Mouse (Mus musculus): ENCODE data around the gene Slc46a3. TPM values are rescaled to one million over a fixed set of nuclear protein-coding genes. Genes with fewer than 3 reads are reported as not detected.

Slc46a3 gene
- polyA plus RNA-seq, 1 experiment from 2014 or later: 3.5 TPM

GRCm38 (mm10) chr5:147893766-147894454, 705 bp downstream of the Slc46a3 start:
- H3K4me1 ChIP-seq: peaks cover 26% of the 10 kb centered on the region
- no peak for ATAC-seq (ENCODE audit: extremely low read depth, insufficient number of reproducible peaks, low FRiP score, low TSS enrichment)
- peak overlapping the region; percentile 84 for H3K4me2 ChIP-seq
- H3K9ac ChIP-seq: peak overlapping the region; percentile 85
- no peaks in the 10 kb centered on the region for H3K36me3 ChIP-seq
- H3K27me3 ChIP-seq (replicated peaks): peaks cover 3% of the 10 kb centered on the region; the same call in 1 of the 2 replicates
- peak overlapping the region; percentile 67; the same call in 1 of the 2 replicates for H3K27ac ChIP-seq (replicated peaks)
- no peaks in the 10 kb centered on the region for H3K9me3 ChIP-seq
- H3K4me3 ChIP-seq: peak overlapping the region; percentile 81
- 2% methylated on average over 25 of the region's 25 CpGs for WGBS

GRCm38 (mm10) chr5:147893143-147893542, 1.5 kb downstream of the Slc46a3 start:
- 6% methylated on average over 9 of the region's 9 CpGs for WGBS
- no peak for ATAC-seq (ENCODE audit: extremely low read depth, insufficient number of reproducible peaks, low FRiP score, low TSS enrichment)

GRCm38 (mm10) chr5:147892735-147893134, 1.9 kb downstream of the Slc46a3 start:
- H3K4me2 ChIP-seq: peak overlapping the region; percentile 84
- no peaks in the 10 kb centered on the region for H3K9me3 ChIP-seq
- peaks cover 3% of the 10 kb centered on the region; the same call in 1 of the 2 replicates for H3K27me3 ChIP-seq (replicated peaks)
- peak overlapping the region; percentile 47; the same call in 1 of the 2 replicates for H3K9ac ChIP-seq
- no peak for ATAC-seq (ENCODE audit: extremely low read depth, insufficient number of reproducible peaks, low FRiP score, low TSS enrichment)
- peaks cover 32% of the 10 kb centered on the region for H3K4me1 ChIP-seq
- H3K4me3 ChIP-seq: peak overlapping the region; percentile 81
- H3K27ac ChIP-seq (replicated peaks): peak overlapping the region; percentile 32; the same call in 1 of the 2 replicates
- no peaks in the 10 kb centered on the region for H3K36me3 ChIP-seq
- 29% methylated on average over 6 of the region's 6 CpGs for WGBS

More at GRCm38 (mm10) chr5:147893143-147893542, 1.5 kb downstream of the Slc46a3 start:
- Histone ChIP-seq H3K9me3 (no peaks in the 10 kb centered on the region), H3K36me3 (no peaks in the 10 kb centered on the region), H3K27me3 (replicated peaks) (peaks cover 3% of the 10 kb centered on the region; the same call in 1 of the 2 replicates), H3K9ac (peak overlapping the region; percentile 85; the same call in 1 of the 2 replicates), H3K27ac (replicated peaks) (peak overlapping the region; percentile 32; the same call in 1 of the 2 replicates), H3K4me2 (peak overlapping the region; percentile 84), H3K4me1 (peaks cover 32% of the 10 kb centered on the region), H3K4me3 (peak overlapping the region; percentile 81)

- Histone ChIP-seq H3K4me3 (no peak overlapping the region), H3K36me3 (peaks cover 9% of the 10 kb centered on the region; the same call in 1 of the 2 replicates), H3K4me1 (peaks cover 18% of the 10 kb centered on the region), H3K9me3 (no peaks in the 10 kb centered on the region), H3K27me3 (replicated peaks) (no peaks in the 10 kb centered on the region; the same call in 1 of the 2 replicates), H3K9ac (no peak overlapping the region), H3K27ac (replicated peaks) (no peak overlapping the region), H3K4me2 (no peak overlapping the region)
- no peak; the same call in 1 of the 2 replicates for ATAC-seq (ENCODE audit: extremely low read depth, insufficient number of reproducible peaks, low FRiP score, low TSS enrichment)
- WGBS: 32% methylated on average over 10 of the region's 12 CpGs
These were observed 6.0 kb downstream of the Slc46a3 start for GRCm38 (mm10) chr5:147888313-147889297.

- H3K4me3 ChIP-seq: no peak overlapping the region
- H3K27me3 ChIP-seq (replicated peaks): no peaks in the 10 kb centered on the region
- no peak for ATAC-seq (ENCODE audit: extremely low read depth, insufficient number of reproducible peaks, low FRiP score, low TSS enrichment)
- peaks cover 4% of the 10 kb centered on the region; the same call in 1 of the 2 replicates for H3K4me1 ChIP-seq
- H3K9ac ChIP-seq: no peak overlapping the region
- H3K36me3 ChIP-seq: peaks cover 53% of the 10 kb centered on the region
- no peak overlapping the region for H3K27ac ChIP-seq (replicated peaks)
- no peaks in the 10 kb centered on the region for H3K9me3 ChIP-seq
- no peak overlapping the region for H3K4me2 ChIP-seq
- WGBS: 80% methylated on average over 6 of the region's 6 CpGs
These were observed 11.0 kb downstream of the Slc46a3 start for GRCm38 (mm10) chr5:147883581-147883980.

DNA sequence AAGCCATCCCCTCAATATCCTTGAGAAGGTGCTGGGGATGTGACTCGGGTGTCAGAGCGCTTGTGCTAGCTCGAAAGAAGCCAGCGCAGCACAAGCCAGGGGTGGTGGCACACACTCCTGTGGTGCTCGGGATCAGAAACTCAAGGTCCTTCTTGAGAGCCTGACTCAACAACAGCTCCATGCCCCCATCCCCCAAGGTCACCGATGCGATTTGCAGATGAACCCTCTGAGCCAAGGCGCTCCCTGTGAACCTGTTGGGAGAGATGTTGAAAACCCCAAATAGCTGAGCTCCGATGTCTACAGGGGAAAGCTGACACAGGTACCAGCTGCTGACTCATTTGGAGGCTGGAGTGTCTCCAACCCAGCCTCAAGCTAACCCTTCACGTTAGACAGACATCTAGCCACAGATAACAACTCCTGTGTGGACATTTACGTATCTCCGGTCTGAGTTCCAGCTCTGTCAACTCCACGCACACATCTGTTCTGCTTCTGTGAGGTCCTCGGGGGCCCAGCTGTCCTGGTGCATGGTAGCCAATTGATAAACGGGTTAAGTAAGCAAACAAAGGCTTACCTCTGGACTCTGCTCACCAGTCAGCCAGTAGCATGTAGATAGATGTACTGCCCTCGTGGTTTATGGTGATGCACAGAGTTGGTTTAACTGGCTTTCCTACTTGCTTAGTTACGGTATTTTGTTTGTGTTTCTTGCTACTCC, 14.5 kb downstream of the Slc46a3 start:
- ATAC-seq (ENCODE audit: extremely low read depth, insufficient number of reproducible peaks, low FRiP score, low TSS enrichment): no peak
- 71% methylated on average over 17 of the region's 17 CpGs for WGBS

GRCm38 (mm10) chr5:147877520-147877919, 17.1 kb downstream of the Slc46a3 start:
- H3K27ac ChIP-seq (replicated peaks): no peak overlapping the region
- no peak overlapping the region for H3K4me3 ChIP-seq
- no peak overlapping the region for H3K9ac ChIP-seq
- peaks cover 4% of the 10 kb centered on the region; the same call in 1 of the 2 replicates for H3K9me3 ChIP-seq
- no peaks in the 10 kb centered on the region for H3K4me1 ChIP-seq
- no peak for ATAC-seq (ENCODE audit: extremely low read depth, insufficient number of reproducible peaks, low FRiP score, low TSS enrichment)
- 88% methylated on average over 6 of the region's 6 CpGs for WGBS
- no peak overlapping the region for H3K4me2 ChIP-seq
- H3K27me3 ChIP-seq (replicated peaks): no peaks in the 10 kb centered on the region
- peaks cover 97% of the 10 kb centered on the region for H3K36me3 ChIP-seq

More for the DNA sequence above, 14.5 kb downstream of the Slc46a3 start:
- Histone ChIP-seq H3K4me3 (no peak overlapping the region), H3K27ac (replicated peaks) (no peak overlapping the region), H3K4me1 (no peaks in the 10 kb centered on the region), H3K9ac (no peak overlapping the region), H3K9me3 (peaks cover 4% of the 10 kb centered on the region; the same call in 1 of the 2 replicates), H3K27me3 (replicated peaks) (no peaks in the 10 kb centered on the region), H3K4me2 (no peak overlapping the region), H3K36me3 (peaks cover 76% of the 10 kb centered on the region)

- no peak for ATAC-seq (ENCODE audit: extremely low read depth, insufficient number of reproducible peaks, low FRiP score, low TSS enrichment)
- H3K4me2 ChIP-seq: no peak overlapping the region
- H3K9ac ChIP-seq: no peak overlapping the region
- H3K36me3 ChIP-seq: peaks cover 96% of the 10 kb centered on the region
- H3K4me3 ChIP-seq: no peak overlapping the region
- H3K27me3 ChIP-seq (replicated peaks): no peaks in the 10 kb centered on the region
- H3K9me3 ChIP-seq: peaks cover 4% of the 10 kb centered on the region; the same call in 1 of the 2 replicates
- H3K4me1 ChIP-seq: no peaks in the 10 kb centered on the region
- 90% methylated on average over 8 of the region's 8 CpGs for WGBS
- no peak overlapping the region for H3K27ac ChIP-seq (replicated peaks)
These were observed 19.4 kb downstream of the Slc46a3 start for GRCm38 (mm10) chr5:147875210-147875609.

- ATAC-seq (ENCODE audit: extremely low read depth, insufficient number of reproducible peaks, low FRiP score, low TSS enrichment): no peak
These were observed 20.0 kb downstream of the Slc46a3 start for GRCm38 (mm10) chr5:147874491-147875065.

DNA sequence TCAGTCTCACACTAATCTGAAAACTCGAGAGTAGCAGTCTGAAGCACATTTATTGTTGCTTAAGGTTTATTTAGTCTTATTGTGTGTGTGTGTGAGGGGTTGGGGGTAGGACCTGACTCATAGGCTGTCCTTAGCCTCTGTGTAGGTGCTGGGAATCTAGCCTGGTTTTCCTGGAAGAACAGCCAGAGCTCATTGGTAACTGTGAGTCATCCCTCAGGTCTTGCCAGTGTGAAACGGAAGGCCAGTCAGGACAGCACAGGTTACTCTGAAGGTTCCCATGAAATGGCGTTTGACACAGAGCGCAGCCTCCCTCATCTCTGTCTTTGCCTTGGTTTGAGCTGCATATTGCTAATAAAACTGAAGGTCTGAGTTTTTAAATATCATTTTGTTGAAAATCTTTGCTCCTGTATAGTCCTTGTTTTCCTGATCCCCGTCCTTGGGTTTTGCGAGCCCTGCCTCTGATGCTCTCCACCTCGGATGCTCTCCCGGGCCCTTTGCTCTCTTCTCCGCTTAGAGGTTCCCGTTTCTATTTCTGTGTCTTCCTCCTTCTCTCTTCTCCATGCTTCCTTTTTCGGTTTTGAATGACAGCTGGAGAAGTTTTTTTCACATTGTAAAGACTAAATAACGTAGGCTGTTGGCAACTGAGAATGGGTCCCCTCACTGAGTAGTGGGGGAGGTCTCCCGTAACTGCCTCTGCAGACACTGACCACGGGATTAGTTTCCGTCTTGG, 23.4 kb downstream of the Slc46a3 start:
- no peaks in the 10 kb centered on the region for H3K27me3 ChIP-seq (replicated peaks)
- peaks cover 98% of the 10 kb centered on the region for H3K36me3 ChIP-seq
- 88% methylated on average over 15 of the region's 15 CpGs for WGBS
- no peaks in the 10 kb centered on the region for H3K4me1 ChIP-seq
- no peak overlapping the region for H3K9ac ChIP-seq
- H3K4me3 ChIP-seq: no peak overlapping the region
- no peaks in the 10 kb centered on the region for H3K9me3 ChIP-seq
- no peak overlapping the region for H3K4me2 ChIP-seq
- H3K27ac ChIP-seq (replicated peaks): no peak overlapping the region
- ATAC-seq (ENCODE audit: extremely low read depth, insufficient number of reproducible peaks, low FRiP score, low TSS enrichment): no peak

More at GRCm38 (mm10) chr5:147874491-147875065, 20.0 kb downstream of the Slc46a3 start:
- WGBS: 90% methylated on average over 18 of the region's 18 CpGs
- no peak overlapping the region for H3K4me2 ChIP-seq
- H3K36me3 ChIP-seq: peaks cover 97% of the 10 kb centered on the region
- no peak overlapping the region for H3K4me3 ChIP-seq
- no peak overlapping the region for H3K9ac ChIP-seq
- H3K4me1 ChIP-seq: no peaks in the 10 kb centered on the region
- no peaks in the 10 kb centered on the region for H3K27me3 ChIP-seq (replicated peaks)
- H3K9me3 ChIP-seq: peaks cover 4% of the 10 kb centered on the region; the same call in 1 of the 2 replicates
- H3K27ac ChIP-seq (replicated peaks): no peak overlapping the region

Measured in heart, embryonic 13.5 days (tissue).